Mouse (Mus musculus): ENCODE results near the gene Oaf.

Gene Oaf

GRCm38 (mm10) chr9:43245801-43246570 lies 6.3 kb upstream of the Oaf start:
- DNase-seq (ENCODE audit: low read depth, low spot score): no peak

- no peak for DNase-seq (ENCODE audit: low read depth, low spot score)
Measured at GRCm38 (mm10) chr9:43242432-43242831, 2.7 kb upstream of the Oaf start.

GRCm38 (mm10) chr9:43241970-43242369 lies 2.3 kb upstream of the Oaf start:
- DNase-seq (ENCODE audit: low read depth, low spot score): no peak

GRCm38 (mm10) chr9:43241291-43241690 lies 1.6 kb upstream of the Oaf start:
- DNase-seq (ENCODE audit: low read depth, low spot score): no peak

GRCm38 (mm10) chr9:43240594-43240900 lies 836 bp upstream of the Oaf start:
- no peak for DNase-seq (ENCODE audit: low read depth, low spot score)

GRCm38 (mm10) chr9:43238631-43239545 lies 823 bp downstream of the Oaf start:
- DNase-seq (ENCODE audit: low read depth, low spot score): no peak

GRCm38 (mm10) chr9:43238167-43238566 lies 1.5 kb downstream of the Oaf start:
- no peak for DNase-seq (ENCODE audit: low read depth, low spot score)

GRCm38 (mm10) chr9:43237111-43237775 lies 2.5 kb downstream of the Oaf start:
- no peak for DNase-seq (ENCODE audit: low read depth, low spot score)

- DNase-seq (ENCODE audit: low read depth, low spot score): no peak
Measured at GRCm38 (mm10) chr9:43236576-43236975, 3.1 kb downstream of the Oaf start.

- DNase-seq (ENCODE audit: low read depth, low spot score): no peak
Measured at GRCm38 (mm10) chr9:43236106-43236505, 3.6 kb downstream of the Oaf start.

- no peak for DNase-seq (ENCODE audit: low read depth, low spot score)
Measured at GRCm38 (mm10) chr9:43235336-43235735, 4.4 kb downstream of the Oaf start.

GRCm38 (mm10) chr9:43234496-43234895 lies 5.2 kb downstream of the Oaf start:
- DNase-seq (ENCODE audit: low read depth, low spot score): no peak

- DNase-seq (ENCODE audit: low read depth, low spot score): no peak
Measured at GRCm38 (mm10) chr9:43233515-43233914, 6.2 kb downstream of the Oaf start.

GRCm38 (mm10) chr9:43233044-43233443 lies 6.7 kb downstream of the Oaf start:
- DNase-seq (ENCODE audit: low read depth, low spot score): no peak

GRCm38 (mm10) chr9:43232286-43232685 lies 7.4 kb downstream of the Oaf start:
- DNase-seq (ENCODE audit: low read depth, low spot score): no peak

GRCm38 (mm10) chr9:43231805-43232204 lies 7.9 kb downstream of the Oaf start:
- DNase-seq (ENCODE audit: low read depth, low spot score): no peak

- DNase-seq (ENCODE audit: low read depth, low spot score): no peak
Measured at GRCm38 (mm10) chr9:43230886-43231285, 8.8 kb downstream of the Oaf start.

GRCm38 (mm10) chr9:43229962-43230361 lies 9.7 kb downstream of the Oaf start:
- no peak for DNase-seq (ENCODE audit: low read depth, low spot score)

- DNase-seq (ENCODE audit: low read depth, low spot score): no peak
Measured at GRCm38 (mm10) chr9:43229398-43229895, 10.3 kb downstream of the Oaf start.

- no peak for DNase-seq (ENCODE audit: low read depth, low spot score)
Measured at GRCm38 (mm10) chr9:43228745-43229144, 11.0 kb downstream of the Oaf start.

GRCm38 (mm10) chr9:43227626-43228025 lies 12.1 kb downstream of the Oaf start:
- DNase-seq (ENCODE audit: low read depth, low spot score): no peak

- no peak for DNase-seq (ENCODE audit: low read depth, low spot score)
Measured at GRCm38 (mm10) chr9:43226573-43227160, 13.0 kb downstream of the Oaf start.
